Mouse (Mus musculus) left cerebral cortex, adult 6 months (tissue): ENCODE measurements around the gene Bbs7. TPM values are rescaled to one million over a fixed set of nuclear protein-coding genes. Genes with fewer than 3 reads are reported as not detected.

Source experiments
- long read RNA-seq, 2 experiments: library from polyadenylated mRNA; unstranded; transcript quantifications; one replicate each; pipeline ENCODE4 v2.0.0; 2019 to 2020
- polyA plus RNA-seq: library from polyadenylated mRNA; unstranded; fragments of <200 nt; fragmentation: Nextera tagmentation; gene quantifications from 2 replicates; pipeline ENCODE4 v1.2.3, GENCODE M21; 2021

The Bbs7 gene
- 8.0 and 9.2 TPM in 2 replicates for polyA plus RNA-seq
- long read RNA-seq, experiment 1, transcript Bbs7-203 (19 exons, 2,687 nt): major isoform, 62 of 92 reads
- long read RNA-seq, experiment 1, partial matches to known transcripts: 9 of 92 reads
- long read RNA-seq, experiment 1, other reads (novel, unspliced or antisense): 21 of 92 reads
- long read RNA-seq, experiment 2, transcript Bbs7-203 (19 exons, 2,687 nt): major isoform, 7 of 16 reads
- long read RNA-seq, experiment 2, partial matches to known transcripts: 5 of 16 reads
- long read RNA-seq, experiment 2, other reads (novel, unspliced or antisense): 3 of 16 reads

GRCm38 (mm10) chr3:36613202-36613907 is at the start of gene Bbs7:
TSS of gene Bbs7 (minus strand) at chr3:36613477.

GRCm38 (mm10) chr3:36571827-36572378 is 41.4 kb downstream of the Bbs7 start, which contains the start of gene Ccna2:
TSS of gene Ccna2 (minus strand) at chr3:36572150.

DNA sequence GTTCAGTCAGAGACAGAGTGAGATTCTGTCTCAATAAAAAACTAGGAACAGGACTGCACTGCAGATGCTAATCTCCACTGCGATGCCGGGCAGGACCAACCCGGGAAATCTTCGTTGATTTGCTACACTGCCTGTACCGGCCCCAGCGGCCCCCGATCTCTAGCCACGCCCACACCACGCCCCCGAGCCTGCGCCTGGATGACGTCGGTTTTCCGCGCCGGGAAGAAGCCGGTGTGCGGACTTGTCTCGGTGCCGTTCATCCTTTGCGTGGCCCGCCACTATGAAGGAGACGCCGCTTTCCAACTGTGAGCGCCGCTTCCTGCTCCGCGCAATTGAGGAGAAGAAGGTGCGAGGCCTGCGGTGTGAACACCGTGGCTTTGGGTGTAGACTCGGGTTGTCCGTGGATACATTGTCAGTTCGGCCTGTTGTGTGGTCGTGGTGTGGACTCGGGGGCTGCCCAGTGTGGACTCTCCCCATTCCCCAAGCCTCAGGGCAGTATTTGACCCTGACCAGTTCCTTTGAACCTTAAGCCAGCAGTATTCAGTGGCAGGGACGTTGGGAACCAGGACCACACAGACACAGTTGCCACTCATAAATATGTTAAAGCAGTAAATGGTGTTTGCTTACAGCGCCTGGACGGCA is 60.8 kb downstream of the Bbs7 start, which contains the start of gene Exosc9:
Gene Exosc9 (plus strand): TSS at position 201 of the 642 bp plus-strand sequence.

Other genes with a start within 250 kb of the Bbs7 start
- gene Anxa5, start 137.6 kb downstream of the Bbs7 start, polyA plus RNA-seq: 118 and 132 TPM in 2 replicates
- not detected in 2 replicates for gene 1810062G17Rik, start 137.5 kb downstream of the Bbs7 start, polyA plus RNA-seq
- 40.3 and 47.2 TPM in 2 replicates for gene Gm11549, start 91.7 kb downstream of the Bbs7 start, polyA plus RNA-seq
- gene Exosc9, start 60.9 kb downstream of the Bbs7 start, polyA plus RNA-seq: 40.9 and 42.3 TPM in 2 replicates
- 0.73 and 1.1 TPM in 2 replicates for gene Ccna2, start 41.3 kb downstream of the Bbs7 start, polyA plus RNA-seq
- gene Trpc3, start 76.7 kb upstream of the Bbs7 start, polyA plus RNA-seq: 6.3 and 6.6 TPM in 2 replicates
- 17.2 and 22.1 TPM in 2 replicates for gene 4932438A13Rik, start 249.6 kb upstream of the Bbs7 start, polyA plus RNA-seq